Mouse (Mus musculus) neural tube, embryonic 10.5 days (tissue): ENCODE measurements around the gene Peak1.

Experiments
- DNase-seq: peaks from one replicate; pipeline ENCODE4 v3.0.0-alpha.2; 2017; ENCODE audit warnings: low spot score; ENCODE audit errors: extremely low spot score

The Peak1 gene

DNA sequence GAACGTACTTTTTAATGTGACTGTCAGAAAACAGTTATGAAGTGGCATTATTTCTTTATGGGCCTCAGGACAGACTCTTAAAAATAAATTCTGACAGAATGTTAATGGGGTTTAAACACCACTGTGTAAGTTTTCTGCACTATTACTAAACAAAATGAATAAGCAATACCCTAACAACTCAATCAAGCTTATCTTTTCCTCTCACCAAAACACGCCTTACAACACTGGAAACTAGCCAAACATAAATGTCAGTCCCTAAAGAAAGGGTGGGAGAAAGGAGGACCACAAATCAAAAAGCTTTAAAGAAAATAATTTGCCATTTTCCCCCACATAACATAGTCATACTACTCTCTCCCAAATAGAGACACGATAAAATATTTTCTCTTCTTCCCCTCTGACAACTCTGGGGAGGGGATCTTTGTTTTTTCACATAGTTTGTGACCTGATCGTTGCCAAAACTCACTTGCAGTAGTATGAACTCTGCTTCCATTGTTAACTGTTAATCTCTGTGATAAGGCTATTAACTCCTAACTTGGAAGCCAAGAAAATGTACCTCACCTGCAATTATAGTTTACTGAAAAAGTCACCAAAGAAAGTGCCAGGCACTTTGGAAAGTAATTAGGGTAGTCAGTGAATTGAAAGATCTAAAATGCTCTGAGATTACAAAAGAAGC, 1.8 kb downstream of the Peak1 start:
- no peak for DNase-seq

DNA sequence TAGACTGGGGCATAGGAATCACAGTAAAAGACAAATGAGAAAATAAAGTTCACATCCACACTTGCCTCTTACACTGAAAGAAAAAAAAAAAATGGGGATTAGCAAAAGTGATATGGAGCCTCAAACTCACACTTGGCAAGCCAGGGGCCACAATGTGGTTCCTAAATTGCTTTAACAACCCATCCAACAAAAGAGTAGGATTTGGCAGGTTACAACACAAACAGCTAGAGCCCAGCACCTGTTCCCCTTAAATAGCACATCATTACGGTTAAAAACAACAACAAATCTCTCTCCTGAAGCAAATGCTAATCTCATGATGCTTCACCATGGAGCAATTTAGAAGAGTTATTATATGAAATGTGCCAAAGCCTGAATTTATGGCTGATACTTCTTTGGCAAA, 2.5 kb downstream of the Peak1 start:
- no peak for DNase-seq

DNA sequence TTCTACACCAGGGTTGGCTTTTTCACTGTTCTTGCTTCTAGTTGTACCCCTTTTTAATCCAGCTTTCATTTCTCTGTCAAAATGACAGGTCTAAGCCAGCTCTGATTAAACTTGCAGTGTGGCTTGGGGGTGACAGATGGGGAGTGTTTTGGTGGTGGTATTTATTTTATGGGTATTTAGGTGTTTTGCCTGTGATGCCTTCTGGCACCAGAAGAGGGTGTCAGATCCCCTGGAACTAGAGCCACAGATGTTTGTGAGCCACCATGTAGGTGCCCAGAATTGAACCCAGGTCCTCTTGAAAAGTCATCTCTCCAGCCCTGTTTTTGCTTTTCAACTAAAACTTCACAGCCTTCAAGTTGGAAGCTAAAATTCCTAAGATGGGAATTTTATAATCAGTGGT, 3.5 kb downstream of the Peak1 start:
- DNase-seq, result no peak

DNA sequence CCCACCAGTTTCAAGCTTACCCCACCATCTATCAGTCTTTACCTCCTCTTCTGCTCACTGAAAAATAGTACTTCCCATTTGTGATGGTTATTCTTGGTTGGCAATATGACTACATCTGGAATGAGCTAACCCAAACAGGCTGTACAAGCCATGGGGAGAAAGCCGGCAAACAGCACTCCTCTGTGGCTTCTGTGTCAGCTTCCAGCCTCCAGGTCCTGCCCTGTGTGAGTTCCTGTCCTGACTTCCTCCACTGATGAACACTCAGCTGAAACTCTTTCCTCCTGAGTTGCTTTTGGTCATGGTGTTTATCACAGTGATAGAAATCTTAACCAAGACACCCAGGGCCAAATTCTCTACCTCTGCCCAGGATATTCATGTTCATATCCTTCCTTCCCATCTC, 5.2 kb downstream of the Peak1 start:
- no peak for DNase-seq

DNA sequence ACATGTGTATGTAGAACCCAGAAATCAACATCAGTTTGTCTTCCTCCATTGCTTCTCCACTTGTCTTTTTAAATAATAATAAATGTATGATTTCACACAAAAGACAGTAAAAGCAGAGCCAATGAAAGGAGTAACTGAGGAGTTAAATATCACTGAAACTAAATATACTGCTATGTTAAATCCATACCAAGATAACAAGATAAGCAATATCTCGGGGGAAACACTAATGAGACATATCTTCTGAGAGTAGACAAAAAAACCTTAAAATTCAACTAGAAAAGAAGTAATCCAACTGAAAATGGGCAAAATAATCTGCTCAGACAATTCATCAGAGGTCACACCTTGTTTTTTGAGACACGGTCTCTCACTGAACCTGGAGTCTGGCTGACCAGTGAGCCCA, 7.9 kb downstream of the Peak1 start:
- DNase-seq, result no peak

DNA sequence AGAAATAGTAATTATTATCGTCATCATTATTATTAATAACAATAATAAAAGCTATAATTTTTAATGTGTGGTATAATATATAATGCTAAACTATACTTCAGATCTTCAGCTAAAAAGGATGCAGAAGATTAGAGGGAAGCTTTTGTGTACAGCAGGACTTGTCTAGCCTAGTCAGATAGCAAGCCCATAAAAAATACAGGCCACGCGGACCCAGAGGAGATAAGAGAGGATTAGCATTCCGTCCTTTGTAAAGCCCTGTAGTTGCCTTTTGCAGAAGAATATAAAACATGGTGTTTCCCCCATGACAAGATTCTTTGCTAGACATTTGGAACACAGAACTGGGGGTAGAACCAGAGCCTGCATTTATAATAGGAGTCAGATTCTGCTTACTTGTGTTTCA, 13.2 kb downstream of the Peak1 start:
- no peak for DNase-seq

DNA sequence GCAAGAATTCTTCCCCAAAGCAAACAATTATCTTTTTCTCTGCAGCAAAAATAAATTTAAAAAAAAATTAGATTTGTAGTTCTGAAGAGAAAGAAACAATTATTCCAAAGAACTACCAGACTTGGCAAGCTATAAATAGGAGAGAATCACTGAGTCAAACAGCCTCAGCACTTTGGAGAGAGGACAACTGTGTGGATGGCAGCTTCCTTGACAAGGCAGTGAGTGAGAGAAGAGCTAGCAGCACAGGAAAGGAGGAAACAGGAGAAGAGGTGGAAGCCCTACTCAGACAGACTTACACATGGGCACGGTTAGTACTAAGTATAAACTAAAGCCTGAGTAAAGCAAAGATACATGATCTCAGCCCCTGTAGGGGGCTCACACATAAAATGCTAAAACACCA, 21.6 kb downstream of the Peak1 start:
- DNase-seq, result no peak

DNA sequence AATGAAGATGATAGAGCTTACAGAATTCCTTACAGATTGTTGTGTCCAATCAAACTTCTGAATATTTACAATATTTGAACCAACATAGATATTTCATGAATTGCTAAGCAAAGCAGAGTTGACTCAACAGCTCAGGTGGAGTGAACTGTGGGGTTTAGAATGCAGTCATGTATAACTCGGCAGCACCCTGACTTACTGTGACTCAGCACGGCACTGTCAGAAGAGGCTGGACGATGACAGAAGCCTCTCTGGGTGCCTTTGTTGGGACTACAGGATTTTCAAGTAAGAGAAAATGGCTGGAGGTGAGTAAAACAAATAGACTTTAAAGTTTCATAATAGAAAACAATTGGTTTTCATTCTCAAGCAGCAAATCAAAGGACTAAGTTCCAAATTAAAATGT, 25.0 kb downstream of the Peak1 start:
- no peak for DNase-seq

DNA sequence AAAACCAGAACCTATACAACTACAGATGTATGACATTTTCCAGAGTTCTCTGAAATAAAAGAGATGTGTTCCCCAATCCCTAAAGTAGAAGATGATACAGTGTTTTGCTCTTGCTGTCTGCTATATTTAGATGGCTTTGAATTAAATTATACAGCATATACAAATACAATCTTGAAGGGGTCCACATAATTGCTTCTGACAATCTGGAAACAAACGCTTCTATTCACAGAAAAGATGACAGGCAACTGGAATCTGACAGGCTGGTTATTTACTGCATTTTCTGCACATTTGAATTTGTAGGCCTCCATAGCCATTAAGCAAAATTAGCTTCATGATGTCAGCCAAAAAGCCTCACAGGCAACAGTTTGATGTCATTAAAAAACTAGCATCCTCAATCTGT, 35.1 kb downstream of the Peak1 start:
- no peak for DNase-seq

DNA sequence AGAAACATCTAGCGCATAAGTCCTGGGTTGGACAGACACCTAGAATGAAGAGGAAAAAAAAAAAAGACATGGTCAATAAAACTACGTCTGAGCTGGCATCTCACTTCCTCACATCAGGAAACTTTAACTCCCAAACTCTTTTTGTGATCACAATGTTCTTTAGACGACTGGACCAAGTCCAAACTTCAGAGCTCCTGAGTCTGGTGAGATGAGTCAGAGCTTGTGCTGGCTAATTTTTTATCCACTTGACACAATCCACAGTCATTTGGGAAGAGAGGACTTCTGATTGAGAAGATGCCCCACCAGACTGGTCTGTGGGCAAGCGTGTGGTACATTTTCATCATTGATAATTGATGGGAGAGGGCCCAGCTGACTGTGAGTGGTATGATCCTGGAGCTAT, 43.5 kb downstream of the Peak1 start:
- no peak for DNase-seq

DNA sequence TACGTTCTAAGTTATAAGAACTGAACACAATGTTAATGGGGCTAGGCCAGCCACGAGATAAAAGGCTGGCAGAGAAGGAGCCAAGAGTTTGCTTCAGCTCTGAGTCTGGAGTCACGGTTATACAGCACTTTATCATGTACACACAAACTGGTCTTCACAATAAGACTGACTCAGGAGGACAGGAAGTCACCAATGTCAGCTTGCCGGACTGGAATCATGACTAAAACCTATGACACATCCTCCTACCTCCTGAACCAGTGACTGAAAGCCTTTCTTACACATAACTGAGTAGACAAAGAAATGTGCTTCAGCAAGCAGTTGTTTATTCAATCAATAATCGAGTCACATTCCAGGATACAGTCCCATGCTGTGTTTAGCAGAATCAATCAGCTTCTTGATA, 47.2 kb downstream of the Peak1 start:
- DNase-seq, result no peak

DNA sequence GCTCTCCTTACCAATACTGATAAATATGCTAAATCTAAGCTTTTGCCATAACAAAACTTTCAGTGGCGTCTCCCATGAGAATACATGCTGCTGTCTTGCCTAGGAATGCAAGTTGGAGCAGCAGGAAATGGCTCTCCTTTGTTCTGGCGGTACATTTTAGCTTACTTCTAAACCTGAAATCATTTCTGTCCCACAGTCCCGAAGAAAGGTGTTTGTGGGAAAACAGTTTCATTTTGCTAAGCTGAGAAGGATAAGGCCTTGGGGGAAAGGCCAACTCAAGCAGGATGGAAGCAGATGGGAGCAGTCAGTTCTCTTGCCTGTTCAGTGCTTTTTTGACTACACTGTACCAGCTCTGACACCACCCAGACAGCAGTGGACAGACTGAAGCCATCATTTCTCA, 49.1 kb downstream of the Peak1 start:
- no peak for DNase-seq

DNA sequence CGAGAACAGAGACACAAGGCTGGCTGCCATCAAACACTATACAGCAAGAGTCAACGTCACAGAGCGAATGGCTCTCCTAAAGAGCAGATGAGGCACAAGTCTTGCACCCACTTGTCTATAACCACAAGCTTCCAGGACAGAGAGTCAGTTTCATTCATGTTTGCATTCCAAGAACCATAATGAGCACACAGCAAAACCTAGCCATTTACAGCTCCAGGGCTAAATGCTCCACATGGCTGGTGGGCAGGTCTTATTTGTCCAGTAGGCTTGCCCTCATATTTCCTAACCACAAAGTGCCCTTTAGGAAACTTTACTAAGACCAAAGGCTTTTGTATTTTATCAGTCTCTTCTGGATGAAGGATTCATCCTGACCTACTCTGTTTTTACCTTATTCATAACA, 54.6 kb downstream of the Peak1 start:
- DNase-seq, result no peak

DNA sequence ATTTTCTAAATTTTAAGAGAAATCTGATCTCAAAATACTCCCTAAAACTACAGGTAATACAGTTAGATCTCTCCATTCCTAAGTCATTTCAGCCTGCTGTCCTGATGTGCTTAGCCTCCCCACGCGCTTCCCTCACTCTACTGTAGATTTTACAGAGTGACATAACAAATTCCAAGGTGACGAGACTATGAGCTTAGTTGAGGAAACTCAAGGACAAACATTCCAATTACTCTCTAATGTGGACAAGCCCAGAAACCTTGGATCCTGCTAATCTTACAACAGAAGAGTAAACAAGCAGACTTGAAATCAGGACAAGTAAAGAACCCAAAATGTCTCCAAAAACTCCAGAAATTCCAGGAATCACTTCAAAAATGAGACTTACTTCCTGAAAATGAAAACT, 58.6 kb downstream of the Peak1 start:
- no peak for DNase-seq

DNA sequence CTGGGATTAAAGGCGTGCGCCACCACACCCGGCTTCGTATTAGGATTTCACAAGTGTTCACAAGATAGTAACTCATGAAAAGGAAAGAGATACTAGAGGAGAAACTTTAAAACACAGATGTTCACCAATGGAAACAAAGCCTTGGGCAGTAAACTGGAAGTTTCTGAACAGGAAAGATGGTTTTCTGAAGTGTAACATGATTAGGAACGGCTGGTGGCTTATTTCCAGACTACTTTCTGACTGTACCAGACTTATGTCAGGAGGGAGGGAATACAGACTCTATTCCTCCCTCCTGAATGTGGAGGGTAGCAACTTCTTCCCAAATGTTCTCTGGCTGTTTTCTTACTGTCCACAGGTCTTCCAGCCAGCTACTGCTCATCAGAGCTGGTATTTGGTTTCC, 62.7 kb downstream of the Peak1 start:
- no peak for DNase-seq

DNA sequence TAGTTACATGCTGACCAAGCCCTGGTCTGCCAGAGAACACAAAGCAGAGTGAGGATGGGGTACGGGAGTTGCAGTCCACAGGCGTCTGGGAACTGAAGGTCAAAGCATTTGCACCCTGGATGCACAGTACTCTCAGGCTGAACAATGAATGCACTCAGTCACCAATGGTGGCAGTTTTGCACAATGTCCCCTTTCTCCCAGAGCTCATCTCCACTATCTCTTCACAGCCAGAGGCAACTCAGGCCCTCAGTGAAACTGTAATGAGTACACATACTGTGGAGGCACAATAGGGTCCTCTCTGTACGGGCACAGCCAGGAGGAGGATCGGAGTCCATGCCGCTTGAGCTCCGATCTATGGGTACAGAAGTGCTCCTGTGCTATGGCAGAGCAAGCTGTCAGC, 71.5 kb downstream of the Peak1 start:
- DNase-seq, result no peak

DNA sequence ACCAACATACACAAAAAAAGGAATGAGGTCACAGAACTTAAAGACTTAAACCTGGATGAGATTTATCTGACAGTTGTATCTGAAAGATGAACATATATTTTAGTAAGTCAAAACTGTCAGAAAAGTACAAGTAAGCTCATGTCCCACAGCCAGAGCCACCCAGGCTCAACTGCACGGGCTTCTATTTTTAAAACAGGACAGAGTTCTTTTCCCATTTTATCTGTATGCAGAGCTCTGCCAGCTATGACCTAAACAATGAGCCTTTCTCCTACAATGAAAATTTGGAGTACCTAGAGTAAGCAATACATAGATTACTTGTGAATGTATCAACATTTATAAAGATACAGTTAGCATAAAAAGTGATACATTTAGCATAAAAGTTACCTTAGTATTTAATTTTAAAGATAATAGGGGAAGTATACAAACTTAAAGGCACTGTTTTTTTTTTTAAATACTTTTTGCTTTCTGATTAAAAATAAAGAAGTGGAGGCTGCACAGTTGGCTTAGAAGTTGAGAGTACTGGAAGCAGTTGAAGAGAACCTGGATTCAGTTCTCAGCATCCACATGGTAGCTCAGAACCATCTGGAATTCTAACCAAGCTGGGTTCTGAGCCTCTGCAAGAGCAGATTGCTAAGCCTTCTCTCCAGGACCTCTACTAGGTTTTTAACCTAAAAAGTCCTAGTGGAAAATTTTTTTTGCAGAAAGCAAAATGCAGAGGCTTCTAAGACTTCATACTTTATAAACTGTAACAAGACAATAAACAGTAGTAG, 78.3 kb downstream of the Peak1 start:
- no peak for DNase-seq

DNA sequence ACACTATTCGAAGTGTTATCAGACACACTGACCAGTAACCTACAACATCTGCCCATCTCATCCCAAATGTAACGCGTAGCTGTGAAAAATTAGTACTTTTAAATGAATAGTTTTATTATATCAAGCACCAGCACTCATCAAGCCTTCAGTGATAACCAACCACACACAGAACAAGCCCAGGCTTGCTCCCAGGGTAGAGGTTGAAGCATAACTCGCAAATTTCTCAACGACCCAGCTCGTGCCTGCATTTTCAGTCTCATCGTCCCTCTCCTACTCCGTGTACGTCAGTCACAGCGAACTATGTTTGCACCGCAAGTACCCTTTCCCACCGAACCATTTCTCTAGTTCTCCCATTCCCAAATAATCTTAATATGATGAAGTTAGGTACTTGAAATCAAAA, 83.5 kb downstream of the Peak1 start:
- DNase-seq, result no peak

DNA sequence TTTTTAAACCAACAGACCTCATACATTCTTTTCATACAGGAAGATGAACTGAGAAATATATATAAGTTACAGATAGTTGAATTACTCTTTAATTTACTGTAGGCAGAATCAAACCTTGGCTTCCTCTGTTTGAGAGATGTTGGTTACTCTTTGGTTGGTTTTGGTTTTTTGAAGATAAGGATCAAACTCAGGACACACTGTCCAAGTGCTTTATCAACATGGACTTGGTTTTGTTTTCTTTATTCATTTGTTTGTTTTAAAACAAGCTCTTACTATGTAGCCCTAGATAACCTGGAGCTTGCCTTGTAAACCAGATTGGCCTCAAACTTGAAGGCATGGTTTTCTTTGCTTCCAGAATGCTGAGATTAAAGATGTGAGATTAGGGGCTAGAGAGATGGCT, 85.1 kb downstream of the Peak1 start:
- no peak for DNase-seq

DNA sequence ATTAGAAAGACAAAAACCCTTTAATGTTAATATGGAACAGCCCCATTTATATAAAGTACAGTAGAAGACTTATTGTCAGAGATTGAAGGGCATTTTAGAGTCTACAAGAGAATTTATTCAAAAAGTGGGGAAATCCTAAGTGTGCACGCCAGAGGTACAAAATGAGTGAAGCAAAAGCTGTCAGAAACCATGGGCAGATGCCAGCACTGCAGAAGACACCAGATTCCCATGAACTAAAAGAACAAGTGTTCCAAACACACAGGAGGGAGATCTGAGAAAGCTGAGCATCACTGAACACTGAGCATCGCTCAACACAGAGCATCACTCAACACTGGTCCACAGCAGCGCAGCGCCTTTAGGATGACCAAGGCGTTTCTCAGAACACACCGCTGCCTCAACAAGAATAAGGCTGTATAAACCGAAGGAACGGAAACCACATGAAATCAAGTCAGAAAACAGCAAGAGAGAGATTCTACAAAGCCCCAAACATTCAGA, 91.3 kb downstream of the Peak1 start:
- DNase-seq, result no peak

DNA sequence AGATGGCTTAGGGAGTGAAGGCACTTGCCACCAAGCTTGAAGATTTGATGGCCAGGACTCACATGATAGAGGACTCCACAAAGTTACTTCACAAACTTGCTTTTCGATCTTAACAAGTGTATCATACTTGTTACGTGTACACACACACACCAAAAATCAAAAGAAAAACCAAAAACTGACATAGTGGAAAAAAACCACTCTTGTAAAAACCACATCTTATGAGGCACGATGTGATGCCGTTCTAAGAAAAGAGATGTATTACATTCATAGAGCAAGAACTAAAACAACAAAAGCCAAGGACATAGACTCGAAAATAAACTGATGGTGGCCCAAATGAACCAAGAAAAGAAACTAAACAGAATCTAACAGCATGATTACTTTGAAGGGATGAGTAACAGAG, 92.1 kb downstream of the Peak1 start:
- no peak for DNase-seq

DNA sequence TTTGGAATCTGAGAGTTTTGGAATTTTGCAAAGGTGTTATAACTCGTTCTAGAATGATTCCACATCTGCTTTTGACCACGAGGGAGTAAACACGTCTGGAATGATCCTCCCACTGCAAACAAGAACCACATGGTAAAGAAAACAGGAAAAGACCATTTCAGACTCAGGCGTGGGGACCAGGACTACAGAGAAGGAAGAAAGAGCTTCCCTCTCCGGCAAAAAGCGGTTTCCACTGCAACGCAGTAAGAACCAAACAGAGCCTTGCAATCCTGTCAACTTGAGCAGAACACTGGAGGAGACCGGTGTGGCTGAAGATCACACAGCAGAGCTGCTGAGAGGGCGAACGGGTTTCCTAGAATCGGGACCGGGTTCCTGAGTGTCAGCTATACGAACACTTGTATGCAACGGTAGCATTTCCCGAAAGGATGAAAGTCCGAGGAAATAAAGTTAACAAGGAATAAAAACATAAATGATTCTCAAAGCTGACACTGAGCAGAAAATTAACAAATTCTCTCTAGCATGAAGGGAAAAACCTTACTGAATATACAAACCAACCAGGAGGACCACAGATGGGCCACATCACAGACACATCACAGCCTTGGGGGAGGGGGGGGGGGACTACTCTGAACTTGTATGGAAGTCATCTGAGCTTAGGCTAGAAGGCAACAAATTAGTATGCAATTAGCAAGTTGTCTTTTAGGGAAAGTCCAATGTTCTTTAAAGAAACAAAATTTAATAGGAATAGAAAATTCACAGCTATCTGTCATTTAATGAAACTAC, 93.1 kb downstream of the Peak1 start:
- DNase-seq, result no peak
